Mouse (Mus musculus) liver, embryonic 14.5 days (tissue): ENCODE measurements around the gene Cyb5b.

Experiments used
- CTCF ChIP-seq: IDR thresholded peaks from 2 replicates; pipeline ENCODE4 v1.5.1; 2016; ENCODE audit warnings: antibody characterized with exemption, low read depth, control low read depth
- EP300 ChIP-seq: IDR thresholded peaks from 2 replicates; pipeline ENCODE4 v1.6.1; 2016; ENCODE audit warnings: antibody characterized with exemption, low read depth

DNA sequence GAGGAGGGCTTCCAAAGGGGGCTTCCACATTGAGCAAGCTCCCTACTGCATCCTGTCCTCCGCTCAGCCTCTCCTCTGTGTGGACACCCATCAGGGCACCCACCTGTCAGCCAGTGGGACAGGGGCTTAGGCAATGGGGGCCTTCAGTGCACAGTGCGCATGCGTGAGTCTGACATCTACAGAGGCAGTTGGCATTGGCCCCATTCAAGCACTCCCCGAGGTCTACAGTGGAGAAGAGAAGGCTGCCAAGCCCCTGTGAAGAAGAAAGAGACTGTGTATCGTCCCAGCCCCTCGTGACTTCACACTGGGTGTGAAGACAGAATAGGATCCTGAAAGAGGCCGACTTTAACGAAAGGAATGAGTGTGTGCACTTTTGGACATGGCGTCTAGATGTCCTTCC is 54.7 kb downstream of the Cyb5b start:
- TF ChIP-seq CTCF (no peak), EP300 (no peak)
